Mouse (Mus musculus) megakaryocyte-erythroid progenitor cell, adult 5-6 weeks (primary cell): ENCODE measurements around the gene Tcea3. TPM values are rescaled to one million over a fixed set of nuclear protein-coding genes. Genes with fewer than 3 reads are reported as not detected.

Source experiments
- ATAC-seq: replicated peaks from 2 replicates; pipeline ENCODE4 v1.8.0; 2016; ENCODE audit warnings: mild to moderate bottlenecking, inconsistent platforms; ENCODE audit not compliant: severe bottlenecking, poor library complexity, low FRiP score, low TSS enrichment
- total RNA-seq, 2 experiments: library from RNA; stranded (forward) in 1 of 2; stranded (reverse) in 1 of 2; fragments of 200-1000, 215-1000 nt in 1 of 2; fragments of >200 nt in 1 of 2; fragmentation: Nextera tagmentation in 1 of 2; gene quantifications; 2 replicates each; pipeline ENCODE4 v1.2.3; 2014 to 2017

Gene Tcea3
- total RNA-seq, 2 experiments from 2014 or later, result not detected

GRCm38 (mm10) chr4:136266716-136267343 lies 19.3 kb downstream of the Tcea3 start:
- ATAC-seq, result peak; percentile 65

- no peak for ATAC-seq
Observed at GRCm38 (mm10) chr4:136268912-136269311, 21.4 kb downstream of the Tcea3 start.

- no peak for ATAC-seq
Observed at GRCm38 (mm10) chr4:136270648-136271047, 23.1 kb downstream of the Tcea3 start.

GRCm38 (mm10) chr4:136281097-136281496 lies 33.6 kb downstream of the Tcea3 start:
- ATAC-seq, result no peak

GRCm38 (mm10) chr4:136281611-136282010 lies 34.1 kb downstream of the Tcea3 start:
- no peak for ATAC-seq

GRCm38 (mm10) chr4:136282621-136283480 lies 35.3 kb downstream of the Tcea3 start:
- ATAC-seq, result no peak

- no peak for ATAC-seq
Observed at GRCm38 (mm10) chr4:136283783-136284182, 36.3 kb downstream of the Tcea3 start.

- ATAC-seq, result no peak
Observed at GRCm38 (mm10) chr4:136284455-136284854, 36.9 kb downstream of the Tcea3 start, which contains the start of gene Zfp46. Gene Zfp46 (plus strand): TSS chr4:136284683.

GRCm38 (mm10) chr4:136284891-136285290 lies 37.4 kb downstream of the Tcea3 start:
- ATAC-seq, result no peak

- peak; percentile 94 for ATAC-seq
Observed at GRCm38 (mm10) chr4:136285348-136285810, 37.9 kb downstream of the Tcea3 start.

GRCm38 (mm10) chr4:136285811-136286371 lies 38.4 kb downstream of the Tcea3 start:
- ATAC-seq, result peak; percentile 91

- ATAC-seq, result no peak
Observed at GRCm38 (mm10) chr4:136289918-136290780, 42.6 kb downstream of the Tcea3 start.

GRCm38 (mm10) chr4:136290781-136291595 lies 43.5 kb downstream of the Tcea3 start:
- ATAC-seq, result no peak

- ATAC-seq, result no peak
Observed at GRCm38 (mm10) chr4:136291692-136292091, 44.2 kb downstream of the Tcea3 start.

- 0 out of 2 replicates have a peak, but pooled peaks have one; percentile 34 for ATAC-seq
Observed at GRCm38 (mm10) chr4:136295941-136296340, 48.4 kb downstream of the Tcea3 start.

- ATAC-seq, result no peak
Observed at GRCm38 (mm10) chr4:136302462-136302861, 54.9 kb downstream of the Tcea3 start.

GRCm38 (mm10) chr4:136304181-136304580 lies 56.7 kb downstream of the Tcea3 start:
- ATAC-seq, result no peak

GRCm38 (mm10) chr4:136308355-136308754 lies 60.8 kb downstream of the Tcea3 start:
- no peak for ATAC-seq

GRCm38 (mm10) chr4:136309780-136310179 lies 62.3 kb downstream of the Tcea3 start:
- ATAC-seq, result peak; percentile 70
